Mouse (Mus musculus) erythroblast, embryonic 14.5 days (primary cell): ENCODE data around the gene Ephb3. TPM values are rescaled to one million over a fixed set of nuclear protein-coding genes. Genes with fewer than 3 reads are reported as not detected.

Source experiments
- H3K27me3 ChIP-seq: 2 replicates; pipeline ENCODE4 v1.6.1; 2012; ENCODE audit warnings: inconsistent platforms; ENCODE audit not compliant: control insufficient read depth
- H3K36me3 ChIP-seq: 2 replicates; pipeline ENCODE4 v1.6.1; 2012; ENCODE audit warnings: mild to moderate bottlenecking, inconsistent platforms; ENCODE audit not compliant: control insufficient read depth
- H3K4me1 ChIP-seq: 2 replicates; pipeline ENCODE4 v1.6.1; 2012; ENCODE audit warnings: inconsistent platforms; ENCODE audit not compliant: control insufficient read depth
- H3K4me3 ChIP-seq: replicated peaks from 2 replicates; pipeline ENCODE3; 2012; ENCODE audit warnings: moderate library complexity, mild to moderate bottlenecking, inconsistent platforms
- H3K9me3 ChIP-seq: 2 replicates; pipeline ENCODE4 v1.6.1; 2012; ENCODE audit warnings: low read length, inconsistent platforms, mixed read lengths; ENCODE audit not compliant: control insufficient read depth
- GATA1 ChIP-seq: IDR thresholded peaks from 2 replicates; pipeline ENCODE4 v1.6.1; 2012; ENCODE audit warnings: low read length, inconsistent platforms, mixed read lengths
- TAL1 ChIP-seq: IDR thresholded peaks from 3 replicates; pipeline ENCODE4 v1.6.1; 2012; ENCODE audit warnings: low read length, inconsistent platforms, mixed read lengths
- polyA plus RNA-seq: library from polyadenylated mRNA; stranded (reverse); fragments of >175 nt; gene quantifications from 2 replicates; pipeline ENCODE4 v1.2.3, GENCODE M21; 2012

The Ephb3 gene
- polyA plus RNA-seq, 1 experiment = not detected

- TF ChIP-seq GATA1 = no peak
- Histone ChIP-seq H3K36me3 (no peaks in the 10 kb centered on the region), H3K4me3 (no peak overlapping the region), H3K9me3 (no peaks in the 10 kb centered on the region), H3K4me1 (no peaks in the 10 kb centered on the region), H3K27me3 (no peaks in the 10 kb centered on the region)
Observed at GRCm38 (mm10) chr16:21187568-21187967, 17.0 kb upstream of the Ephb3 start.

- Histone ChIP-seq H3K27me3 (no peaks in the 10 kb centered on the region), H3K4me3 (no peak overlapping the region), H3K9me3 (no peaks in the 10 kb centered on the region), H3K36me3 (no peaks in the 10 kb centered on the region), H3K4me1 (no peaks in the 10 kb centered on the region)
- TF ChIP-seq GATA1 = no peak
- TF ChIP-seq TAL1 = no peak
Observed at GRCm38 (mm10) chr16:21188345-21188744, 16.2 kb upstream of the Ephb3 start.

- Histone ChIP-seq H3K27me3 (no peaks in the 10 kb centered on the region), H3K4me3 (no peak overlapping the region), H3K36me3 (no peaks in the 10 kb centered on the region), H3K9me3 (no peaks in the 10 kb centered on the region), H3K4me1 (no peaks in the 10 kb centered on the region)
- no peak for TF ChIP-seq GATA1
- TF ChIP-seq TAL1 = no peak
Observed at GRCm38 (mm10) chr16:21191569-21191968, 13.0 kb upstream of the Ephb3 start.

GRCm38 (mm10) chr16:21192509-21193354 lies 11.8 kb upstream of the Ephb3 start:
- TF ChIP-seq GATA1 (no peak), TAL1 (no peak)
- H3K36me3 ChIP-seq = no peaks in the 10 kb centered on the region
- no peaks in the 10 kb centered on the region for H3K4me1 ChIP-seq
- H3K4me3 ChIP-seq = no peak overlapping the region
- H3K27me3 ChIP-seq = no peaks in the 10 kb centered on the region
- H3K9me3 ChIP-seq = no peaks in the 10 kb centered on the region

- H3K36me3 ChIP-seq = no peaks in the 10 kb centered on the region
- no peaks in the 10 kb centered on the region for H3K9me3 ChIP-seq
- no peaks in the 10 kb centered on the region for H3K4me1 ChIP-seq
- TF ChIP-seq GATA1 (no peak), TAL1 (no peak)
- no peaks in the 10 kb centered on the region for H3K27me3 ChIP-seq
- no peak overlapping the region for H3K4me3 ChIP-seq
Observed at GRCm38 (mm10) chr16:21194182-21194581, 10.4 kb upstream of the Ephb3 start.

- Histone ChIP-seq H3K4me1 (no peaks in the 10 kb centered on the region), H3K9me3 (no peaks in the 10 kb centered on the region), H3K4me3 (no peak overlapping the region), H3K36me3 (no peaks in the 10 kb centered on the region), H3K27me3 (no peaks in the 10 kb centered on the region)
- no peak for TF ChIP-seq GATA1
- TF ChIP-seq TAL1 = no peak
Observed at GRCm38 (mm10) chr16:21195260-21195866, 9.2 kb upstream of the Ephb3 start.

- Histone ChIP-seq H3K36me3 (no peaks in the 10 kb centered on the region), H3K4me3 (no peak overlapping the region), H3K9me3 (no peaks in the 10 kb centered on the region), H3K4me1 (no peaks in the 10 kb centered on the region), H3K27me3 (peaks cover under 1% of the 10 kb centered on the region; the same call in 1 of the 2 replicates)
- no peak for TF ChIP-seq GATA1
- TF ChIP-seq TAL1 = no peak
Observed at GRCm38 (mm10) chr16:21196576-21196975, 8.0 kb upstream of the Ephb3 start.

- Histone ChIP-seq H3K27me3 (peaks cover 8% of the 10 kb centered on the region), H3K4me1 (no peaks in the 10 kb centered on the region), H3K4me3 (no peak overlapping the region), H3K9me3 (no peaks in the 10 kb centered on the region), H3K36me3 (no peaks in the 10 kb centered on the region)
- TF ChIP-seq GATA1 (no peak), TAL1 (no peak)
Observed at GRCm38 (mm10) chr16:21197542-21197941, 7.0 kb upstream of the Ephb3 start.

GRCm38 (mm10) chr16:21198006-21198405 lies 6.5 kb upstream of the Ephb3 start:
- Histone ChIP-seq H3K36me3 (no peaks in the 10 kb centered on the region), H3K4me3 (no peak overlapping the region), H3K27me3 (peaks cover 10% of the 10 kb centered on the region), H3K4me1 (no peaks in the 10 kb centered on the region), H3K9me3 (no peaks in the 10 kb centered on the region)
- no peak for TF ChIP-seq GATA1
- no peak for TF ChIP-seq TAL1
